Mouse (Mus musculus): ENCODE measurements at regions not wholly inside any gene's neighbourhood (a gene's known extent, or its start where the extent isn't known, plus 50 kb on each side); places are given as distances from the start of the nearest gene placed in this dataset.

DNA sequence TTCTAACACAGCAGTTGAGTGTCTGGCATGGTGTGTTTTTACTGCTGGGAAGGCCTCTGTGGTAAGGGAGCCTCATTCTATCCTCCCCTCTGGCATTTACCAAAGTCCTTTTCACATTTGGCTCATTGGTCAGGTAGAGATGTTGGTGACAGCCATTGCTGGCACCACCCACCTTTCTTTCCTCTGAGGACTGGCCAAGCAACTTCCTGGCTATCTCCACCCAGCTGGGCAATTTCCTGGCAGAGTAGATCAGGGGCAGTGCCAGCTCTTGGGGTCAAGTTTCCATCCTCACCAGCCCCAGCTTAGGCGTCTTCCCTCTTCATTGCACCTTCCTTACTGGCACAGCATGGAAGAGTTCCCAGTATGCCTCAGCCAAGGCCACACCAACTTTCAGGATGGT, 372.5 kb upstream of the Kif2a start:
- no peak overlapping the region for H3K4me3 ChIP-seq (ENCODE audit: insufficient read depth in 1 of 2, low read depth in 1 of 2, low read length in 2 of 2, poor library complexity in 1 of 2, severe bottlenecking in 1 of 2)
- TF ChIP-seq MAFK (IDR thresholded peaks at IDR 0.05; ENCODE audit: insufficient read depth, low read depth, low read length) (no peak), ZNF384 (IDR thresholded peaks at IDR 0.05; ENCODE audit: low read depth, low read length) (no peak), HCFC1 (IDR thresholded peaks at IDR 0.05; ENCODE audit: borderline replicate concordance, insufficient read depth, low read length) (no peak), CHD2 (IDR thresholded peaks at IDR 0.05; ENCODE audit: low read depth, low read length) (no peak), ZC3H11A (IDR thresholded peaks at IDR 0.05; ENCODE audit: borderline replicate concordance, low read depth, low read length) (no peak)
- no peak overlapping the region for H3K27ac ChIP-seq (ENCODE audit: insufficient read depth, low read depth, low read length, poor library complexity, severe bottlenecking)
- H3K36me3 ChIP-seq (ENCODE audit: control insufficient read depth, insufficient read depth, low read length, poor library complexity, severe bottlenecking) = no peaks in the 10 kb centered on the region
- H3K9me3 ChIP-seq (ENCODE audit: control insufficient read depth, insufficient read depth, low read depth, low read length) = no peaks in the 10 kb centered on the region
- no peaks in the 10 kb centered on the region for H3K4me1 ChIP-seq (ENCODE audit: control insufficient read depth in 2 of 2, insufficient read depth in 2 of 2, low read length in 2 of 2, poor library complexity in 1 of 2)
- no peak overlapping the region for H3K9ac ChIP-seq (ENCODE audit: insufficient read depth, low read depth, low read length, poor library complexity, severe bottlenecking)
- in situ Hi-C loops (cut with MboI; ENCODE audit: low sequenced_read_pairs in 2 of 2, unreplicated experiment in 2 of 2) = no loop called here
- no peak for DNase-seq (ENCODE audit: low read depth, low spot score)

GRCm38 (mm10) chr13:107389535-107390150, 367.7 kb upstream of the Kif2a start:
- Histone ChIP-seq H3K27ac (ENCODE audit: insufficient read depth, low read depth, low read length, poor library complexity, severe bottlenecking) (no peak overlapping the region), H3K36me3 (ENCODE audit: control insufficient read depth, insufficient read depth, low read length, poor library complexity, severe bottlenecking) (no peaks in the 10 kb centered on the region), H3K9ac (ENCODE audit: insufficient read depth, low read depth, low read length, poor library complexity, severe bottlenecking) (no peak overlapping the region), H3K9me3 (ENCODE audit: control insufficient read depth, insufficient read depth, low read depth, low read length) (no peaks in the 10 kb centered on the region), H3K4me1 (ENCODE audit: control insufficient read depth in 2 of 2, insufficient read depth in 2 of 2, low read length in 2 of 2, poor library complexity in 1 of 2) (no peaks in the 10 kb centered on the region), H3K4me3 (ENCODE audit: insufficient read depth in 1 of 2, low read depth in 1 of 2, low read length in 2 of 2, poor library complexity in 1 of 2, severe bottlenecking in 1 of 2) (no peak overlapping the region)
- in situ Hi-C loops (cut with MboI; ENCODE audit: low sequenced_read_pairs in 2 of 2, unreplicated experiment in 2 of 2) = no loop called here
- no peak for DNase-seq (ENCODE audit: low read depth, low spot score)
- TF ChIP-seq ZC3H11A (IDR thresholded peaks at IDR 0.05; ENCODE audit: borderline replicate concordance, low read depth, low read length) (no peak), ZNF384 (IDR thresholded peaks at IDR 0.05; ENCODE audit: low read depth, low read length) (no peak), HCFC1 (IDR thresholded peaks at IDR 0.05; ENCODE audit: borderline replicate concordance, insufficient read depth, low read length) (no peak), CHD2 (IDR thresholded peaks at IDR 0.05; ENCODE audit: low read depth, low read length) (no peak), MAFK (IDR thresholded peaks at IDR 0.05; ENCODE audit: insufficient read depth, low read depth, low read length) (no peak)

- TF ChIP-seq MAFK (IDR thresholded peaks at IDR 0.05; ENCODE audit: insufficient read depth, low read depth, low read length) (no peak), CHD2 (IDR thresholded peaks at IDR 0.05; ENCODE audit: low read depth, low read length) (no peak), HCFC1 (IDR thresholded peaks at IDR 0.05; ENCODE audit: borderline replicate concordance, insufficient read depth, low read length) (no peak), ZC3H11A (IDR thresholded peaks at IDR 0.05; ENCODE audit: borderline replicate concordance, low read depth, low read length) (no peak)
Observed at GRCm38 (mm10) chr13:107389074-107389473, 367.1 kb upstream of the Kif2a start.

GRCm38 (mm10) chr13:107378076-107378475, 356.1 kb upstream of the Kif2a start:
- no peaks in the 10 kb centered on the region for H3K36me3 ChIP-seq (ENCODE audit: control insufficient read depth, insufficient read depth, low read length, poor library complexity, severe bottlenecking)
- H3K27ac ChIP-seq (ENCODE audit: insufficient read depth, low read depth, low read length, poor library complexity, severe bottlenecking) = no peak overlapping the region
- no peak overlapping the region for H3K9ac ChIP-seq (ENCODE audit: insufficient read depth, low read depth, low read length, poor library complexity, severe bottlenecking)
- no peaks in the 10 kb centered on the region for H3K9me3 ChIP-seq (ENCODE audit: control insufficient read depth, insufficient read depth, low read depth, low read length)
- no peak for DNase-seq (ENCODE audit: low read depth, low spot score)
- in situ Hi-C loops (cut with MboI; ENCODE audit: low sequenced_read_pairs in 2 of 2, unreplicated experiment in 2 of 2) = no loop called here
- no peak overlapping the region for H3K4me3 ChIP-seq (ENCODE audit: insufficient read depth in 1 of 2, low read depth in 1 of 2, low read length in 2 of 2, poor library complexity in 1 of 2, severe bottlenecking in 1 of 2)
- H3K4me1 ChIP-seq (ENCODE audit: control insufficient read depth in 2 of 2, insufficient read depth in 2 of 2, low read length in 2 of 2, poor library complexity in 1 of 2) = no peaks in the 10 kb centered on the region
- TF ChIP-seq CHD2 (IDR thresholded peaks at IDR 0.05; ENCODE audit: low read depth, low read length) (no peak), MAFK (IDR thresholded peaks at IDR 0.05; ENCODE audit: insufficient read depth, low read depth, low read length) (no peak), HCFC1 (IDR thresholded peaks at IDR 0.05; ENCODE audit: borderline replicate concordance, insufficient read depth, low read length) (no peak), ZNF384 (IDR thresholded peaks at IDR 0.05; ENCODE audit: low read depth, low read length) (no peak), ZC3H11A (IDR thresholded peaks at IDR 0.05; ENCODE audit: borderline replicate concordance, low read depth, low read length) (no peak)

More at GRCm38 (mm10) chr13:107389074-107389473, 367.1 kb upstream of the Kif2a start:
- no peak for DNase-seq (ENCODE audit: low read depth, low spot score)
- H3K4me1 ChIP-seq (ENCODE audit: control insufficient read depth in 2 of 2, insufficient read depth in 2 of 2, low read length in 2 of 2, poor library complexity in 1 of 2) = no peaks in the 10 kb centered on the region
- no peak overlapping the region for H3K9ac ChIP-seq (ENCODE audit: insufficient read depth, low read depth, low read length, poor library complexity, severe bottlenecking)
- no peaks in the 10 kb centered on the region for H3K9me3 ChIP-seq (ENCODE audit: control insufficient read depth, insufficient read depth, low read depth, low read length)
- H3K36me3 ChIP-seq (ENCODE audit: control insufficient read depth, insufficient read depth, low read length, poor library complexity, severe bottlenecking) = no peaks in the 10 kb centered on the region
- no peak overlapping the region for H3K27ac ChIP-seq (ENCODE audit: insufficient read depth, low read depth, low read length, poor library complexity, severe bottlenecking)
- in situ Hi-C loops (cut with MboI; ENCODE audit: low sequenced_read_pairs in 2 of 2, unreplicated experiment in 2 of 2) = no loop called here
- H3K4me3 ChIP-seq (ENCODE audit: insufficient read depth in 1 of 2, low read depth in 1 of 2, low read length in 2 of 2, poor library complexity in 1 of 2, severe bottlenecking in 1 of 2) = no peak overlapping the region
